Mouse (Mus musculus): ENCODE data around the gene Mtfmt. TPM values are rescaled to one million over a fixed set of nuclear protein-coding genes. Genes with fewer than 3 reads are reported as not detected.

Mtfmt gene
- 23.4 and 25.1 TPM in 2 replicates for polyA plus RNA-seq (2016; fragmentation: Nextera tagmentation; extraction: Ambion mirVana)

DNA sequence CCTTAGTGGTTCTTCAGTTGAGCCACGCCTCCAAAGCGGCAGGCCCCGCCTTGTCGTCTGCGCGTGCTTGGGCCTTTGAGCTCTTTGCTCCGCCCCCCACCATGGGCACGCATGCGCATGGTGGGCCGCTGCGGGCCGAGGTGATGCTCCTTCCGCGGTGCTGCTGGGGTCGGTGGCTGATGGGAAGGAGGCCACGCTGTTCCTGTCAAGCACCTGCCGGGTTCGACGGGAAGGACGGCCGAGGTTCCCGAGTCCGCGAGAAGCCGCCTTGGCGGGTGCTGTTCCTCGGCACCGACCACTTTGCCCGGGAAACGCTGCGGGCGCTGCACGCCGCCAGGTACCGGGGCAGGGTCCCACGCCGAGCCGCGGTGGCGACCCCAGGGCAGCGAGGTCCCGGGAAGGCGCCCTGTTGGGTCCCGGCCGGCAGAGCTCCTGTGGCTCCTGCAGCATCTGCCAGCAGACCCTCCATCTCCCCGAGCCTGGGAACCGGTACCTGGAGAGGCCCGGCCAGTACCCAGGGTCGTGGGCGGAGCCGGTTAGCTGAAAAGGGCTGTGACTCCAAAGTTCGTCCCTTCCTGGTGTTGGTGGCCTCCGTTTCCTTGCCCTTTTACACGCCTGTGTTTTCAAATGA is at the start of gene Mtfmt:
Gene Mtfmt (plus strand): TSS at position 112 of the 631 bp plus-strand sequence.
- H3K36me3 ChIP-seq: peaks cover 19% of the 10 kb centered on the region
- H3K9me3 ChIP-seq: no peaks in the 10 kb centered on the region
- H3K4me3 ChIP-seq: peak within 1 kb of the TSS; percentile 74
- no peaks in the 10 kb centered on the region for H3K27me3 ChIP-seq
- peak; percentile 81; the same call in 1 of the 2 replicates for ATAC-seq (ENCODE audit: insufficient number of reproducible peaks, insufficient read depth, low FRiP score, low TSS enrichment)
- H3K4me1 ChIP-seq: 0 out of 2 replicates have a peak, but pooled peaks cover 5% of the 10 kb centered on the region
- under 1% methylated on average over 54 of the region's 54 CpGs for WGBS
- H3K9ac ChIP-seq: peak within 1 kb of the TSS; percentile 79
- H3K4me2 ChIP-seq (replicated peaks): peak within 1 kb of the TSS; percentile 50
- no peak within 1 kb of the TSS for H3K27ac ChIP-seq

DNA sequence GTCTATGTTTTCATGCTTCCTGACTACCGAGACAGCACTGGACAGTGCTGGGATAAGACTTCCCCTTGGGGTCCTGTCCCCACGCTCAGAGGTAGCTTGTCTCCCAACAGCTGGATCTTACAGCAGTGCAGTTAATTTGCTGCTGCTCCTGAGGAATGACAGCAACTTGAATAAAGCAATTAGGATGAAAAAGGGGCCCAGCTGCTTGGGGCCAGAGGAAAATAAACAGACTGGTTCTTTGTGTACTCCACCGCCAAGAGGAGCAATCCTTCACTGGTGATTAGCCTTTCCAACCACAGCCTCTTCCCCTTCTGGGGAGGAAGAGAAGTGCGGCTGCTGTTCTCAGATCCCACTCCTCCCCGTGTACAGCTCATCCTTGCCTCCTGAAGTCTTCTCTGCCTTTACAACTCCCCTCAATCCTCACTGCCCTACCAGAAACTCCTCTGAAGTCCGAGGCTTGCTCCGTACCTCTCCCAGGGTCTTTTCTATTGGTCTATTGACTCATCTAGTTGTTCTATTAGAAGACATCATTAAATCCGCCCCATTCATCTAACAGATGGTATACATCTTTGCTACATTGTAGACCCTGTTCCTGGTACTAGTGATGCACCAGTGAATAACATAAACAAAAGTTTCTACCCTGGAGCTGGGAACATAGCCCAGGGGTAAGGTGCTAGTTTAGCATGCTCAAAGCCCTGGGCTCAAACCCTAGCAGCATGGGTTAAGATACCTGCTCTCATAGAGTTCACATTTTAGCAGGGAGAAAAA is 49.0 kb upstream of the Mtfmt start:
- H3K9me3 ChIP-seq: no peaks in the 10 kb centered on the region
- H3K27ac ChIP-seq: no peak overlapping the region
- H3K36me3 ChIP-seq: no peaks in the 10 kb centered on the region
- H3K9ac ChIP-seq: no peak overlapping the region
- H3K4me3 ChIP-seq: no peak overlapping the region
- H3K4me2 ChIP-seq (replicated peaks): no peak overlapping the region
- H3K4me1 ChIP-seq: no peaks in the 10 kb centered on the region
- no peak for ATAC-seq (ENCODE audit: insufficient number of reproducible peaks, insufficient read depth, low FRiP score, low TSS enrichment)
- peaks cover 27% of the 10 kb centered on the region for H3K27me3 ChIP-seq
- 28% methylated on average over 8 of the region's 8 CpGs for WGBS

DNA sequence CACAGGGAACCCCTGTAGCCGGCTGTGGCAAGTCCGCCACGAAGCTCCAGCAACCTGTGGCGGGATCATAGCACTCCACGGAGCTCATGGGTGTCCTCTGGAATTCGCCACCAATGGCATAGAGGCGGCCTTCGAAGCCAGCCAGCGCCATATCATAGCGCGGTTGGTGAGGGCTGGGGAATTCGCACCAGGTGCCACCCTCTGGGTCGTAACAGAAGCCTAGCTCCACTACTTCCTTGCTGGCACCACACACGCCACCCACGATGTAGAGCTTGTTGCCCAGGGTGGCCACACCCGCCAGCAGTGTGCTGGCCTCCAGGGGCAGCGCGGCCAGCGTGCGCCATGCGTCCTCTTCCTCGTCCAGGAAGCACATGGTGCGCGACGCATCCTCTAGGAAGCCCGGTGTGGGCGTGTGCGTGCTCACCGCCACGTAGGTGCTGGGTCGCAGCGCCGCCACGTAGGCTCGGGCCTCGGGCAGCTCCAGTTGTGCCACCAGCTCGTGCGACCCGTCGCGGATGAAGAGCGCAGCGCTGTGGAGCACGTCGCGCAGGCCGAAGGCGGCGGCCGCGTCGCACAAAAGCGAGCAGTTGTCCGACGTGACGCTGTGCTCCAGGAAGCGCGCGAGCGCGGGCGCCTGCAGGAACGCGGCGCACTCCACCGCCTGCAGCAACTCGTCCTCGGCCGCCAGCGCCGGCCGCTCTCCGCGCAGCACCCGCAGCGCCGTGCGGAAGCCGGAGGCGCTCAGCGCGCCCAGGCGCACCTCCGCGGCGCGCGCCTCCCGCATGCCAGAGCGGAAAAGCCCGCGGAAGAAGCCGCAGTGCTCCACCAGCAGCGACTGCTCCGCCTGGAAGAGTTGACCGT is 44.6 kb upstream of the Mtfmt start:
- ATAC-seq (ENCODE audit: insufficient number of reproducible peaks, insufficient read depth, low FRiP score, low TSS enrichment): no peak
- Histone ChIP-seq H3K9me3 (no peaks in the 10 kb centered on the region), H3K4me2 (replicated peaks) (peak overlapping the region; percentile 67), H3K9ac (peak overlapping the region; percentile 60), H3K36me3 (no peaks in the 10 kb centered on the region), H3K27ac (no peak overlapping the region), H3K27me3 (peaks cover 46% of the 10 kb centered on the region), H3K4me1 (no peaks in the 10 kb centered on the region), H3K4me3 (peak overlapping the region; percentile 51)
- 16% methylated on average over 96 of the region's 96 CpGs for WGBS

DNA sequence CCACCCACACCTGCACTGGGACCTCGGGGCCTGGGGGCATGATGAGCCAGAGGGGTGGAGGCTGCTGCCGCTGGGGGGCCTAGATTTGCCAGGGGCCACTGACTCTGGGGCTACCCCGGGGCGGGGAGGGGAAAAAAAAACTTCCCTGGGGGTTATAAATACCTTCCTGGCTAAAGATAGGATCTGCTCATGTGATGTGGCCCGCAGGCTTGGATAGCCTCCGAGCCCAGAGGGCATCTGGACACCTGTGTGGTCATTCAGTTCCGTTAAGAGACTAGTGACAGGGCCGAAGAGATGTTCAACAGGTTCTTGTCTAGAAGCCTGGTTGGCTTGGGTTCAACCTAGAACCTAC is 44.0 kb upstream of the Mtfmt start, which contains the start of gene Kbtbd13:
Gene Kbtbd13 (minus strand): TSS at position 40 of the 352 bp plus-strand sequence.
- Histone ChIP-seq H3K27me3 (peaks cover 46% of the 10 kb centered on the region), H3K36me3 (no peaks in the 10 kb centered on the region), H3K4me3 (peak within 1 kb of the TSS; percentile 51), H3K9ac (peak within 1 kb of the TSS; percentile 60), H3K27ac (no peak within 1 kb of the TSS), H3K4me2 (replicated peaks) (peak within 1 kb of the TSS; percentile 67), H3K4me1 (no peaks in the 10 kb centered on the region), H3K9me3 (no peaks in the 10 kb centered on the region)
- ATAC-seq (ENCODE audit: insufficient number of reproducible peaks, insufficient read depth, low FRiP score, low TSS enrichment): no peak
- WGBS: 40% methylated on average over 8 of the region's 8 CpGs

DNA sequence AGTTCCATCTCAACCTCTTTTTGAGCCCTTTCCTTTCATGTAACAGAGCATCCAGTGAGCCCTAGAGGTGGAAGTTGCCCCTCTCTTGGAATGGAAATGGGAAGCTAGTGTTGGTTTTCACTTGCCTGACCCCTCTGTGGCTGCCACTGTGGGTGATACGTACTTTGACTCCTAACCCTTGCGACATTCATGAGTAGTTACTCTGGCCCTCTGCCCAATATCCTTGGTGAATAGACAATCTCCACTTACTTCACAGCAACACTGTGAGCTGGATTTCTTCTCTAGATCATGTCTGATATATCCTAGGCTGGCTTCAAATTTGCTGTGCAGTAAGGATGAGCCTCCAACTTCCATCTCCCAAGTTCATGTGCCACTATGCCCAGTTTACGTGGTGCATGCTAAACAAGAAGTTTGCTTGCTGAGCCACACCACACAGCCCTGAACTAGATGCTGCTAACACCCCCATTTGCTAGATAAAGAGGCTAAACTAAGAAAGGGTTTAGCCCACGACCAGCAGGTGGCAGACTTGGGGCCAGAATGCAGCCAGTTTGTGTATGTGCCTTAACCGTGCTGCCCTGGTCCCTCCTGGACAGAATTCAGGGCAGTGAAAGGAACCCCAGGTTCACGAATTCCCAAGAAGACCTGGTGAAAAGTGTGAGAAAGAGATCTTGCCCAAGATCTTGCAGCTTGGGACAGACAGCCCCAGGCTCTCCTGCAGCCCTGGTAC is 42.8 kb upstream of the Mtfmt start:
- peaks cover 46% of the 10 kb centered on the region for H3K27me3 ChIP-seq
- no peaks in the 10 kb centered on the region for H3K4me1 ChIP-seq

DNA sequence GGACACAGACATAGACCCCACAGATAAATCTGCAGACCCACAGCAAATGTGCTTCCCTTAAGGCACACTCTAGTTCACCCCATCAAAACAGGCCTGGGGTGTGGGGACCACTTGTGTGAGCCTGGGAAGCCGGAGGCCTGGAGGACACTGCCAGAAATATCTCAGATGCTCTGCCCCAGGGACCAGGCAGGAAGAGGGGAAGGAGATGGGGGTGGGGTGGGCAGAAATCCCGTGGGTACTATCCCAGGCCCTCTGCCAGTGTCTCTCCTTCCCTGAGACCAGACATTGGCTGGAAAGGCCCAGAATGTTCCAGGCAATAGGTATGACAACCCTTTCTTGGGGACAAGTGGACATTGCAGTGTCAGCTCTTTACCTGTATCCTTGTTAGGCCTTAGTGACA is 42.0 kb upstream of the Mtfmt start:
- Histone ChIP-seq H3K36me3 (no peaks in the 10 kb centered on the region), H3K4me3 (no peak overlapping the region), H3K9ac (no peak overlapping the region), H3K4me2 (replicated peaks) (no peak overlapping the region), H3K4me1 (peaks cover 4% of the 10 kb centered on the region; the same call in 1 of the 2 replicates), H3K27me3 (peaks cover 43% of the 10 kb centered on the region), H3K9me3 (no peaks in the 10 kb centered on the region), H3K27ac (no peak overlapping the region)
- 44% methylated on average over 2 of the region's 2 CpGs for WGBS
- ATAC-seq (ENCODE audit: insufficient number of reproducible peaks, insufficient read depth, low FRiP score, low TSS enrichment): no peak

More for the DNA sequence above, 42.8 kb upstream of the Mtfmt start:
- no peak overlapping the region for H3K9ac ChIP-seq
- H3K36me3 ChIP-seq: no peaks in the 10 kb centered on the region
- no peak overlapping the region for H3K4me3 ChIP-seq
- ATAC-seq (ENCODE audit: insufficient number of reproducible peaks, insufficient read depth, low FRiP score, low TSS enrichment): no peak
- no peaks in the 10 kb centered on the region for H3K9me3 ChIP-seq
- H3K4me2 ChIP-seq (replicated peaks): no peak overlapping the region
- H3K27ac ChIP-seq: no peak overlapping the region
- WGBS: 30% methylated on average over 6 of the region's 6 CpGs

DNA sequence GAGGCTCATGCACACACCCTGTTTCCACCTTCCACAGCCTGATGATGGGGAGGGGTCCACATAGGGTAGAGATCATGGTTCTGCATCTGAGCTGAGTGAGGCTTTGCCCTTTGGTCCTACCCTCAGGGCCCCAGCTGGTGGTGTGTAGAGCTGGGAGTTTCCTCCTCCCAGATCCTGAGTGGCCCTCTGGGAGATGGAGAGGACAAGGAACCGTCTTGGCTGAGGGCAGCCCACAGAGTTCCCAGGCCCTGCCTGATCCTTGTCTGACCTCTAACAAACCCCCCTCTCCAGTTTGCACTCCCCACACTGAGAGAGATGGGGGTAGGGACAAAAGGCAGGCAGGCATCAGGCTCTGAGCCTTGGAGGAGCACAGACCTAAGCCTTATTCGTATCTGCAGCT is 41.2 kb upstream of the Mtfmt start:
- no peak overlapping the region for H3K9ac ChIP-seq
- H3K4me1 ChIP-seq: peaks cover 4% of the 10 kb centered on the region; the same call in 1 of the 2 replicates
- 45% methylated on average over 2 of the region's 2 CpGs for WGBS
- no peak for ATAC-seq (ENCODE audit: insufficient number of reproducible peaks, insufficient read depth, low FRiP score, low TSS enrichment)
- H3K27me3 ChIP-seq: peaks cover 41% of the 10 kb centered on the region
- no peaks in the 10 kb centered on the region for H3K9me3 ChIP-seq
- no peak overlapping the region for H3K4me2 ChIP-seq (replicated peaks)
- no peak overlapping the region for H3K4me3 ChIP-seq
- H3K36me3 ChIP-seq: no peaks in the 10 kb centered on the region
- H3K27ac ChIP-seq: no peak overlapping the region

DNA sequence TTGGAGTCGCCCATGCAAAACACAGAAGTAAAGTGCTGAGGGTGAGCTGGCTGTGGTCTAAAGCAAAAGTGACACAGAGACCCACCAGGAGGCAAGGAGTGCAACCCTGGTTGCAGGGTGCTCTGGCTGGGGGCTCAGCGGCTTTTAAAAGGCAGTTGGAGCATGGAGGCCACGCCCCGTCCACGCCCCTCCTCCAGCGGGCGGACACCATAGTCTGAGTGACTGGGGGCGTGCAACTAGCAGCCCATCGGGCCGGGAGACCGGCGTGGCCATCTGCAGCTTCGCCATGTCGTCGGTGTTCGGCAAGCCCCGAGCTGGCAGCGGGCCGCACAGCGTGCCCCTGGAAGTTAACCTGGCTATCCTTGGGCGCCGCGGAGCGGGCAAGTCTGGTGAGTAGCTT is 37.3 kb upstream of the Mtfmt start, which contains the start of gene Rasl12:
Gene Rasl12 (plus strand): TSS at position 228 of the 400 bp plus-strand sequence.
- Histone ChIP-seq H3K9ac (peak within 1 kb of the TSS; percentile 38), H3K9me3 (no peaks in the 10 kb centered on the region), H3K27me3 (0 out of 2 replicates have a peak, but pooled peaks cover 5% of the 10 kb centered on the region), H3K4me2 (replicated peaks) (peak within 1 kb of the TSS; percentile 69), H3K36me3 (no peaks in the 10 kb centered on the region), H3K4me1 (peaks cover 4% of the 10 kb centered on the region; the same call in 1 of the 2 replicates), H3K27ac (no peak within 1 kb of the TSS), H3K4me3 (peak within 1 kb of the TSS; percentile 48)
- ATAC-seq (ENCODE audit: insufficient number of reproducible peaks, insufficient read depth, low FRiP score, low TSS enrichment): peak; percentile 67; the same call in 1 of the 2 replicates
- WGBS: under 1% methylated on average over 24 of the region's 24 CpGs

DNA sequence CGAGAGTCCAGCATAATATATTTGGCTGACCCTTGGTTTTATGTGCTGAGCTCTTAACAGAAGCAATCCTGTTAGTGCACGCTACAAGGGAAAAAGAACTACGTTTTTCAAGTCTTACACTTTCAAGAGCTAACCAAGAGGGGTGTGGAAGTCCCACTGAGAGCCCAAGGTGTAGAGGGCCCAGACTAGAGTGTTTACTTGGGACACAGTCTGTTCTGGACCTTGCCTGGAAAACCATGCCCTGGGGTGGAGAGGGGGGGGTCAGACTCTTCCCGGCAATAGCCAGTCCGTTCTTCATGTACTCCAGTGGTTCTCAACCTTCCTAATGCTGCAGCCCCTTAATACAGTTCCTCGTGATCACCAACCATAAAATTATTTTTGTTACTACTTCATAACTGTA is 35.6 kb upstream of the Mtfmt start:
- H3K4me3 ChIP-seq: no peak overlapping the region
- no peak for ATAC-seq (ENCODE audit: insufficient number of reproducible peaks, insufficient read depth, low FRiP score, low TSS enrichment)
- WGBS: 88% methylated on average over 6 of the region's 6 CpGs
- H3K9me3 ChIP-seq: no peaks in the 10 kb centered on the region
- no peaks in the 10 kb centered on the region for H3K27me3 ChIP-seq
- H3K4me1 ChIP-seq: peaks cover 4% of the 10 kb centered on the region; the same call in 1 of the 2 replicates
- no peak overlapping the region for H3K9ac ChIP-seq
- H3K4me2 ChIP-seq (replicated peaks): no peak overlapping the region
- no peak overlapping the region for H3K27ac ChIP-seq
- no peaks in the 10 kb centered on the region for H3K36me3 ChIP-seq

DNA sequence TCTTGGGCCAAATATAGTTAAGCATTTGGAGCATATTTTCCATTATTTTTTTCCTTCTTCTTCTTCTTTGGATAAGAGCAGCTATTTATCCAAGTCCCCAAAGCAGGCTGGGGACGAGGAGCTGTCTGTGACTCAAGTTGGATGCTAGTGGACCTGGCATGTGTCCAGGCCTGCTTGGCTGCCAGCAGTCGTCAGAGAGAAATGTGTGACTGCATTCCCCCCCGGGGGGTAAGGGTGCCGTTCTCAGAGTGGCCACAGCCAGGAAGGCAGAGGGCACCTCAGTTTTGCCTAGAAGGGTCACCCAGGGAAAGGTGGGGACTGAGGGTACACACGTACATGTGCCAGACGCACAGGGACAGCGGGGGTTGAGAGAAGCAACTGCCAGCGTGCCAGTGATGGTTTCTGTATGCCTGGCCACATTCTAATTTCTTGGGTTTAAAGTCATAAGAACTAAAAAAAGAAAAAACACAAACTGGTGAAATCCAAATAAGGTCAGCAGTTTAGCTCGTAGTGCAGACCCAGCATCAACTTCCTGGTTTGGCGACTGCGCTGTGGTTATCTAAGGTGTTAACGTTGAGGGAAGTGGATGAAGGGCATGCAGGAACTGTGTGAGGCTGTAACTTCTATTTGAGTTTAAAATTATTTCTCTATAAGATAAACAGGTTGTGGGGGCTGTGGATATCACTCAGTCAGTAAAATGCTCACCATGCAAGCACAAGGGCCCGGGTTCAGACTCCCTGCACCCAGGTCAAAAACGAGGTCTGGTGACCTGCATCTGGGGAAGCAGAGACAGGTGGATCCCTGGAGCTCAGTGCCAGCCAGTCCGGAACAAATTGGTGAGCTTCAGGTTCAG is 31.0 kb upstream of the Mtfmt start:
- Histone ChIP-seq H3K4me3 (no peak overlapping the region), H3K4me1 (no peaks in the 10 kb centered on the region), H3K36me3 (no peaks in the 10 kb centered on the region), H3K27ac (no peak overlapping the region), H3K27me3 (no peaks in the 10 kb centered on the region), H3K9me3 (no peaks in the 10 kb centered on the region), H3K4me2 (replicated peaks) (no peak overlapping the region), H3K9ac (no peak overlapping the region)
- WGBS: 76% methylated on average over 15 of the region's 15 CpGs
- ATAC-seq (ENCODE audit: insufficient number of reproducible peaks, insufficient read depth, low FRiP score, low TSS enrichment): no peak
